Mouse (Mus musculus) adrenal gland, adult 8-10 months (tissue): ENCODE results near the gene Med27. TPM values are rescaled to one million over a fixed set of nuclear protein-coding genes. Genes with fewer than 3 reads are reported as not detected.

Experiments
- DNase-seq: peaks from one replicate; pipeline ENCODE4 v3.0.0; 2022
- total RNA-seq, 4 experiments: library from RNA; stranded (reverse); gene quantifications; 2 replicates each; pipeline ENCODE4 v1.2.4; 2022

The Med27 gene
- total RNA-seq, 4 experiments from 2014 or later, result 25.7 to 34.7 (median 30.7) TPM

- DNase-seq, result no peak
These were observed 53.6 kb downstream of the Med27 start for GRCm38 (mm10) chr2:29400234-29400633.

DNA sequence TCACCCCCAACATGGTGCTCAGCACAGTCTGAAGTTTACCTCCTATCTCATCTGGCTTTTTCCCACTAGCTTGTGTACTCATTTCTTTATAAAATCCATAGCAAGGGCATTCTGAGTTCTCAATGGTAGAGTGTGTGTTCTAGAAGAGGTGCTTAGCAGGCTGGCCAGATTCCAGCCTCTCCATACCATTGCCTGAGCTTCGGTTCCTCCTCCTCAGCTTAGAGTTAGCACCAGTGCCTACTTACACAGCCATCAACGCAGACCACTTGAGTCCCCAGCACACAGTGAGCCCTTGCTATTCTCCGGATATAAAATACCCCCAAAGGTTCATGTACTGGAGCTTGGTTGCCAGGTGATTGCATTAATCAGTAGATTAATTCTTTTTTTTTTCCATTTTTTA, 54.2 kb downstream of the Med27 start:
- DNase-seq, result no peak

DNA sequence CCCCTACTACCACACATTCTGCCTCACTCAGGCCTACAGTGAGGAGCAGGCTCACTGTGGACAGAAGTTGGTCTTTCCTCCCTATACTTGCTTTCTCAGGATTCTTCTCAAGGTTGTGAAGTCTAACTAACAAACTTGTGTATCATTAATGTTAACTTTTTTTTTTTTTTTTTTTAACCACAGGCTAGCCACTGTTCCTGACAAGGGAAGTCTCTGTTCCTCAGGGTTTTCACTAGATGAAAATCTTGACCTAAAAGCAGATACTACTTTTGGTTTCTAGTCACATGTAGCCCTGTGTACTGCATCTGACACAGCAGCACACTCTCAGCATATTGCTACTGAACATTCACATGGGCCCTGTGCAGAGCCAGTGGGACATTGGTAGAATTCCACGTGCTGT, 55.2 kb downstream of the Med27 start:
- DNase-seq, result no peak

DNA sequence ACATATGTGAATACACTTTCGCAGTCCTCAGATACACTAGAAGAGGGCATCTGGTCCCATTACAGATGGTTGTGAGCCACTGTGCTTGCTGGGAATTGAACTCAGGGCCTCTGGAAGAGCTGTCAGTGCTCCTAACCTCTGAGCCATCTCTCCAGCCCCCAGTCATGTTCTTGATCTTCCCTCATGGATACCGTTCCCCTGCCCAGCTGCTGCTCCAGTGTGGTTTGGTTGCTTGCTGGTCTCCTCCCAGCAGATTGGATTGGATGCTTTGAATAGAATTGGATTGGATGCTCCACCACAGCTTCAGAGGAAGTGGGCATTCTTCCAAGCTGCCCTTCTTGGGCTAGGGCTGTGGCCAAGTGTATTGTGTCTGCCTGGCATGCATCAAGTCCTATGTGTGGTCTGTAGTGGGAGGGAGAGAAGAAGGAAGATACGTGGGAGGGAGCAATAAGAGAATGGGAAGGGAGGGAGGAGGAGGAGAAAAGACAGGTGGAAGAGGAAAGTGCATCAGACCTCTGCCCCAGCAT, 56.0 kb downstream of the Med27 start:
- no peak for DNase-seq

- no peak for DNase-seq
These were observed 57.3 kb downstream of the Med27 start for GRCm38 (mm10) chr2:29403799-29404530.

- DNase-seq, result no peak
These were observed 58.3 kb downstream of the Med27 start for GRCm38 (mm10) chr2:29404931-29405330.

DNA sequence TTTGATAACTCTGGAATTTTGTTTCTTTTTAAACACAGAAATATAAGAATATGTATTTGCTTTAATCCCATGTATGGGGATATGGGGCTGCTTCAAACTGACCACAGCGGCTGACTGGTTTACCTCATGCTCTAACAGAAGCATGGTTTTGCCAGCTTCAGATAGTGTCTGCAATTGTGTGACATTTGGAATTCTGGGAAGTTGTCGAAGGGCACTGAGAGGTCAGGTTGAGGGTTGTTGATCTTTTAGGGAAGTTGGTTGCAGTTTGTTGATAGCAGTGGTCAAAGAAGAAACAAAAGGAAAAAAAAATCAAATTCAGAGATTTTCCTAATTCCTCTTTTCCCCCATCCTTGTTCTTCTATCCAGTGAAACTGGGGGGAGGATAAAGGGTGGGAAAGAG, 59.2 kb downstream of the Med27 start:
- no peak for DNase-seq

DNA sequence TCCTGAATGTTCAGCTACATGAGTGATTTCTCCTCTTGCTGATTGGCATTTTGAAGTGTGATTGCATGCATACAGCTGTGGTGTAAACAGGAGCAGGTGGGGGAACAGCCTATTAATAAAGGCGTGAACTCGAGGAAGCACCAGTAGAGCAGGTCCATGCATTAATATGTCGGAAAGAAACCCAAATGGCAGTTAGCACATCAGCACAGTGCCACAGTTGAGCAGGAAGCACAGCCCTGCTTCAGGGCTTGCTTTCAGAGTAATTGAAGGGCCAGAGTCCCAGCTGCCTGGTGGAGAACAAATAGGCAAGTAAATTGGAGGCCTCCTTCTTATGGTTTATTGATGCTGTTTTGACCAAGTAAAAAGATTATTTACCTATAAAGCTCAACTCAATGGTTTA, 60.7 kb downstream of the Med27 start:
- DNase-seq, result no peak

DNA sequence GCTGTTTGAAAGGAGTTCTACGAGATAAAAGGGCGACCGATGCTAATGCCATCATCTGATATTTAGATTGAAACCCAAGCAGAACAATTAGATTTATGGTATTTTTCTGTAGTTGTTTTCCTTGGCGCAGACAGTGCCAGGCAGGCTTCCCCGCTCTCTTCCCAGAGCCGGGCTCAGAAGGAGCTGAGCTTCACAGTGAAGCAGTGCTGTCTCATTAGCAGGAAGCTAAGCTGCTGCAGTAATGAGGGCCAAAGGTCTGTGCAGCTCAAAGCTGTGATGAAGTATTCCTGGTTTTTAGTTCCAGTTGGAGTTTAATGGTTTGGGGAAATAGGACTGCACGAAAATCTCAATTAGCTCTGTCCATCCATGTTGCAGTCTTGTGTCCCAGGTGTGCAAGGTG, 61.1 kb downstream of the Med27 start:
- no peak for DNase-seq

DNA sequence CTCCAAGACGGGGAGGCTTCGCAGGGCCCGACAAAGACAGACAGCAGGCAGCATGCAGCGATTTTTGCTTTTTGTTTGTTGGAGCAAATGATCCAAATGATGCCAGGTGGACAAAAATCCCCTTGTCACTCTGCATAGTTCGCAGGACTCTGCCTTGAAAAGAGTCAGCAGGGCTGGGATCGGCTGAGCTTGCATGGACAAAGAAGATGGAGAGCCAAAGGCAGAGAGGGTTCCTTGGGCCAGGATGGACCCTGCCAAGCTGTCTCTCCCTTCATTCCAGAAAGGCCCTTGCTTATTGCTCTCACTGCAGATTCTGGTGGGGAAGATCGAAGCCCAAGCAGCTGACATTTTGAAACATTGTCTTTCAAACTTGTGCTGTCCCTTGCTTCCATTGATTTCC, 64.3 kb downstream of the Med27 start:
- DNase-seq, result no peak

DNA sequence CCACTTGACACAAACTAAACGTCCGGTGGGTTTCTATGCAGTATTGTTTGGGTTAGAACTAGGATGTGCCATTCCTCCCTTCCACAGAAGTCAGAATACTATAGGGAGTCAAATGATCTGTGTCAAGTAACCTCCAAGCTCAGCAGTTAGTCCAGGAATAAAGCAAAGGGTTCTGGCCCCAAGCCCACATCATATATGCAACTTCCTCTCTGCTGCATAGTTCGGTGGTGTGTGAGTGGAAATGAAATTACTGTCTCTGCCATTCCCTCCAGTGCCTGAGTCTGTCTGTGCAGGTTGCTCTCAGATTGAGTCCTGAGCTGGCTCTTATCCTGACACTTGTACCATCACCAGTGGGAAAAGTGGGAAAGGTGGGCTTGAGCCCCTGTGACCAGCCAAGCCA, 65.8 kb downstream of the Med27 start:
- DNase-seq, result no peak

DNA sequence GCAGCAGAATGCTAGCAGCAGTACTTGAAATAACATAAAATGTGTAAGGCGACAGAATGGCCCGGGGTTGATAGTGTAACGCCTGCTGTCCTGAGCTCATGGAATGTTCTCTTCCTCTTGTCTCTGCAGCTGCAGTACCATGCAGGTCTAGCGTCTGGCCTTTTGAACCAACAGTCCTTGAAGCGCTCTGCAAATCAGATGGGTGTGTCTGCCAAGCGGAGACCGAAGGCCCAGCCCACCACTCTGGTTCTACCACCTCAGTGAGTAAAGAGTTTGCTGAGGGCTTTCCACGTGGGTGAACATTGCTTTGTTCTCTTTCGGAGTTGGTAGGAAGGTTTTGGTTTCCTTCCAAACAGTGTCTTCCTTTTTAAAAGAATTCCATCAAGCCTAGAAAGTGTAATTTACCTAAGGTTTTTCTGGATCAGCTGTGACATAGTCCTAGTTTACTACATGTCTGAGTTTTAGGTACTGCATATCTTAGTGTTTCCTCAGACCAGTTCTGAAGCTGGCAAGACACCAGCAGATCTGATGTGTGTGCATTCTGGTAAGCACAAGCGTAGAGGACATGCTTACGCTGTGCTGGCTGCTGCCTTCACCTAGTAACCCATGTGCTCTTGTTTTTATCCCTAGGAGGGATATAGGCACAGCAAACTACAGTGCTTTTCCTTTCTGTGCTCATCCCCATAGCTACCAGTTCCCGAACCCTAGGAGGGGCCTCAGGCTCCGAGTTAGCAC, 66.8 kb downstream of the Med27 start:
- DNase-seq, result no peak

GRCm38 (mm10) chr2:29414852-29415473, 68.3 kb downstream of the Med27 start:
- no peak for DNase-seq

GRCm38 (mm10) chr2:29418498-29418897, 71.9 kb downstream of the Med27 start:
- DNase-seq, result no peak

DNA sequence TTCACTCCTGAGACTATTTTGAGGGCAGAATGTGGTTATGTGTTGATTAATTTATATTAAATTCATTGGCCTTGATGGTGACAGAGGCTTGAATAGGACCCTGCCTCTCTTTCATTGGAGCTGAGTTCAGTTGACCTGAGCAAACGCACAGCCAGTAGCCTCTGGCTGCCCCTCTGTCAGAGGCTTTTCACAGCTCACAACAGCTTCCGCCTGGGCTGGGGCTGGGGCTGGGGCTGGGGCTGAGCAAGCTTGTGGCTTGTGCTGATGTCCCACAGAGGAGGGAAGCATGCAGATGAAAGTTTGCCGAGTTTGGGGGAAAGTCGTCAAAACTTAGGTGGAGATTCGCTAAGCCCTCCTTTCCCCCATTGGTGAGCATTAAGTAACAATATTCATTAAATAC, 72.8 kb downstream of the Med27 start:
- no peak for DNase-seq

DNA sequence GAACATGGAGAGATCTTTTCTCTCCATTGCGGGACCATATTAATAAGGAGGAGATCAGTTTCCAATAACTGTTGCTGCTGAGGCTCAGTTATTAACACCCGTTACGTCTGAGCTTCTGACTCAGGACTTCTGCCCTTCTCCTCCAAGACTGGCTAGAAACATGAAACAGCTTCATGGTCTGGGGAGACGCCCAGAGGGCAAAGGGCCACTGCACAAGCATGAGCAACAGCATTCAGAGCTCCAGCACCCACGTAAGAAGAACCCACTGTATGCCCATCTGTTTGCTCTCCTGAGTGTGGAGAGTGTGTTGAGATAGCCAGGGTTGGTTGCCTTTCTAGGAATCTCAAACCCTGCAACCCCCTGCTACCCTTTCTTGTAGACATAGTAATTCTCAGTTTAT, 73.3 kb downstream of the Med27 start:
- no peak for DNase-seq

DNA sequence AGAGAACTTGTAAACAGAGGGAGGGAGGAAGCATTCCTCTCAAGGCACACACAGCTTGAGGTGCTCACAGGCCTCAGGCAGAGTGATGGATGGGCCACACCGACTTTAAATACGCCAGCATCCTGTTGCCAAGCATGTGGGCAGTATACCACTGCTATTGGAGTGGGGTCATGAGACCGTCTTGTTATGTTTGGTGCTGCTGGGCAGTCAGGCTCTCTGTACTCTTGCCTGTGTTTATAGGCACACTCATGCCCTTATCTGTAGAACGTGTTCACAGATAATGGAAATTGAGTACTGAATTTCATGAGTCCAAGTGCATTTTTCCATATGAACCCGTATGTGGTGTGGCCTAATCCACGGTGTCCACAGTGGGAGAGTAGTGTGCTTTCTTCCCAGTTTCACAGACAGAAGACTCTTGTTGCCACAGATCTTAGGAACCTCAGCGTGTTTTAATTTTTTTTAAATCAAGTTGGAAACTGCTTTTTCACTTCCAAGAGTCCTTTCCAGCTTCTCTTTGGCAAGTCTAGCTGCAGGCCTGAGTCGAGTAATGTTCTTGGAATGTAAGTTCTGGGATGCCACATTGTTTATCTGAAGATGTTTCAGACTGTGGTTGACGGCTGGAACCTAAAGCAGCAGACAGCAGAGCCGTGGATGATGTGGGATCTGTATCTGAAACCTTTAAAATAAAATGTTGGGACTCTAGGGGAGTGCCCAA, 75.7 kb downstream of the Med27 start:
- no peak for DNase-seq

DNA sequence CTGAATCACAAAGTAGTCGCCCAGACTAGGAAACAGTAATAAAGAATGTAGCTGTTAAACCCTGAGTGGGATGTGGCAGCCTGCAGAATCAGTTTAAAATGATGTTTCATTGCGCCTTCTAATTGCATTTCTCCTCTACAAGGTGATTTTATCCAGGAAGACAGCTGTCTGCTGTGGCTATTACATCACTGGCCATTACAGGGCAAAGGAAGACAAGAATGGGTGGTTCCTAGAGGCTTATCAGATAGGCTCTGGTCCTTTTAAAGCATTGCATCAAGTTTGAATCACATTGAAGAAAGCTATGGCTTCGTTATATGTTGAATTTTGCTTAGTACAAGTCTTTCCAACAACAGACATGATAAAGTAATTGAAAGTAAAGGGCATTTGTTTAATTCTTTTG, 76.4 kb downstream of the Med27 start:
- no peak for DNase-seq

DNA sequence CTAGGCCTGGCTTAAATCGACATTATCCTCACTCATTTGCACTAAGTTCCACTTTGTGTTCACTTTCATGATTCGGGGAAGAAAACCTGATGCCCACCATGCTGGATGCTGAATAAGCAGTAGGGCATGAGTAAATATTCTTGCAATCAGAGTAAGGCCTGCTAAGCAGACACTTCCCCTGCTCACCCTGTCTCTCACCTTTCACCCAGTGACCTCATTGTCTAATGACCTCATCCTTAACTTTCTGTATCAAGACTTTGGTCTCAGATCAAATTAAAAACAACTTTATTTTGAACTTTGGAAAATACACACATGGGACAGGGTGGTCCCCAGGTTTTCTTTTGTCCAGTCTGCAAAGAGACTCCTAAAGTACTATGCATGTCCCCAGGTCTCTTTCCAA, 78.8 kb downstream of the Med27 start:
- DNase-seq, result no peak

- DNase-seq, result peak; percentile 42
These were observed 80.1 kb downstream of the Med27 start for GRCm38 (mm10) chr2:29426684-29427083.

GRCm38 (mm10) chr2:29432565-29432964, 85.9 kb downstream of the Med27 start:
- no peak for DNase-seq

DNA sequence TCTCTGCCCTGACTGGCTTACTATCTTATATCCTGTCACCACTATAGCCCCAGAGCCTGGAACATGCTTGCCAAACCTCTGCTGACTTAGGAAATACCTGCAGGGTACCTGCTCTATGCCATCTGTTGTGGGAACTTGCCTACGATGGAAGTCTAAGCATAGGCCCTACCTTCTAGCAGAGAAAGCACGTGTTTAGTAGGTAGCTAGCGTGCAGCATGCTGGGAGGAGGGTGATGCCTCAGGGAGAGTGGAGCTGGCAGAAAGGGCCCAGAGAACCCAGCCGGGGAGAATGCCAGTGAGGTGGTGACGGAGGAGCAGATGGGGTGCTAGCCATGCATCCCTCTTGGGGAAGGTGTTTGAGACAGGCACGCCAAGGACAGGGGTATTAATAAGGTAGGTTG, 89.8 kb downstream of the Med27 start:
- no peak for DNase-seq

- DNase-seq, result no peak
These were observed 90.5 kb downstream of the Med27 start for GRCm38 (mm10) chr2:29437111-29437510.
